Comparison of ENCODE assay signal across 16 mouse cellular contexts in genomic region chr17:90453280-90453679, GRCm38 (mm10).
A peak's percentile ranks its signal among the peaks of the same experiment; 100 is the strongest.
DNase-seq lines count a peak whose midpoint lies in the region; ATAC-seq lines count a peak whose summit lies in the region.
"Had no signal": no experiment of that assay in that cellular context is flagged by ENCODE, and none has a peak within 500 bp of the region (broad histone marks: within the 10 kb centered on the region; RNA-seq: fewer than 3 reads in every experiment).

No protein-coding gene starts in this region.

- DNase-seq in cerebellum, adult 9-11 months: peak; percentile 42
- no peak for DNase-seq in cerebellum, adult 8-10 months
- DNase-seq in R1 (ENCODE audit: low read depth, low spot score): peak; percentile 6
- no peak for DNase-seq in forebrain, embryonic 14.5 days (ENCODE audit: low spot score)
- no peak for DNase-seq in right cerebral cortex, postnatal 25 days
- no peak for DNase-seq in thymus, postnatal 10 days (ENCODE audit: low spot score in 2 of 2)
- DNase-seq: adrenal gland, postnatal 14 days; liver, postnatal 0 days; thymus, postnatal 25 days had no signal

- 42% methylated on average over 4 of the region's 4 CpGs for WGBS in forebrain, embryonic 14.5 days
- 47% methylated on average over 4 of the region's 4 CpGs for WGBS in midbrain, embryonic 13.5 days
- 56% methylated on average over 4 of the region's 4 CpGs for WGBS in kidney, embryonic 14.5 days

- ATAC-seq in forebrain, embryonic 14.5 days: no peak
- no peak for ATAC-seq in midbrain, embryonic 13.5 days
- ATAC-seq in kidney, embryonic 14.5 days (ENCODE audit: low FRiP score, low TSS enrichment): no peak
- ATAC-seq: liver, postnatal 0 days had no signal

- H3K9ac ChIP-seq in forebrain, embryonic 14.5 days (ENCODE audit: low read length): peak overlapping the region; percentile 53
- H3K9ac ChIP-seq in midbrain, embryonic 13.5 days (replicated peaks): 0 out of 2 replicates have a peak overlapping the region, but pooled peaks have one; percentile 40
- H3K9ac ChIP-seq in kidney, embryonic 14.5 days (ENCODE audit: low read depth, low read length): no peak overlapping the region
- H3K9ac ChIP-seq: embryonic facial prominence, embryonic 15.5 days; kidney, embryonic 15.5 days; limb, embryonic 12.5 days; liver, postnatal 0 days had no signal

- no peaks in the 10 kb centered on the region for H3K27me3 ChIP-seq in forebrain, embryonic 14.5 days (replicated peaks; ENCODE audit: control insufficient read depth, insufficient read depth, low read length)
- 0 out of 2 replicates have a peak, but pooled peaks cover 8% of the 10 kb centered on the region for H3K27me3 ChIP-seq in midbrain, embryonic 13.5 days
- H3K27me3 ChIP-seq in kidney, embryonic 14.5 days (ENCODE audit: control insufficient read depth, insufficient read depth, low read length): peaks cover 17% of the 10 kb centered on the region

- H3K27ac ChIP-seq in forebrain, embryonic 14.5 days (ENCODE audit: low read depth, low read length): no peak overlapping the region
- H3K27ac ChIP-seq in midbrain, embryonic 13.5 days: peak overlapping the region; percentile 78
- no peak overlapping the region for H3K27ac ChIP-seq in kidney, embryonic 14.5 days (ENCODE audit: low read depth, low read length)
- H3K27ac ChIP-seq: embryonic facial prominence, embryonic 15.5 days; kidney, embryonic 15.5 days; limb, embryonic 12.5 days; macrophage had no signal

- no peaks in the 10 kb centered on the region for H3K9me3 ChIP-seq in forebrain, embryonic 14.5 days (replicated peaks; ENCODE audit: control insufficient read depth, low read length)
- no peaks in the 10 kb centered on the region for H3K9me3 ChIP-seq in midbrain, embryonic 13.5 days
- no peaks in the 10 kb centered on the region for H3K9me3 ChIP-seq in kidney, embryonic 14.5 days (ENCODE audit: control insufficient read depth, low read length)
- H3K9me3 ChIP-seq: embryonic facial prominence, embryonic 15.5 days; kidney, embryonic 15.5 days; limb, embryonic 12.5 days had no signal

- H3K36me3 ChIP-seq in forebrain, embryonic 14.5 days (ENCODE audit: control insufficient read depth, insufficient read depth, low read length): no peaks in the 10 kb centered on the region
- H3K36me3 ChIP-seq in midbrain, embryonic 13.5 days: no peaks in the 10 kb centered on the region
- H3K36me3 ChIP-seq in kidney, embryonic 14.5 days (ENCODE audit: control insufficient read depth, insufficient read depth, low read length): no peaks in the 10 kb centered on the region
- H3K36me3 ChIP-seq: embryonic facial prominence, embryonic 15.5 days; kidney, embryonic 15.5 days; limb, embryonic 12.5 days had no signal

- H3K4me1 ChIP-seq in forebrain, embryonic 14.5 days (ENCODE audit: control insufficient read depth, insufficient read depth, low read length): no peaks in the 10 kb centered on the region; the same call in 1 of the 2 replicates
- H3K4me1 ChIP-seq in midbrain, embryonic 13.5 days (replicated peaks): peaks cover 27% of the 10 kb centered on the region
- peaks cover 5% of the 10 kb centered on the region; the same call in 1 of the 2 replicates for H3K4me1 ChIP-seq in kidney, embryonic 14.5 days (ENCODE audit: control insufficient read depth, insufficient read depth, low read length)

- H3K4me3 ChIP-seq in forebrain, embryonic 14.5 days (ENCODE audit: low read depth, low read length): peak overlapping the region; percentile 64
- H3K4me3 ChIP-seq in midbrain, embryonic 13.5 days (replicated peaks): peak overlapping the region; percentile 67
- no peak overlapping the region for H3K4me3 ChIP-seq in kidney, embryonic 14.5 days (ENCODE audit: low read length)
- H3K4me3 ChIP-seq: kidney, embryonic 15.5 days; myocyte had no signal

- H3K4me2 ChIP-seq in forebrain, embryonic 14.5 days (ENCODE audit: low read length): peak overlapping the region; percentile 69
- H3K4me2 ChIP-seq in midbrain, embryonic 13.5 days (replicated peaks): peak overlapping the region; percentile 88
- H3K4me2 ChIP-seq in kidney, embryonic 14.5 days (replicated peaks; ENCODE audit: low read depth, low read length): no peak overlapping the region
- H3K4me2 ChIP-seq: embryonic facial prominence, embryonic 15.5 days had no signal

Comparison
In these comparisons a context has a peak if more than half of its experiments do, and no peak if none do; other contexts are left out.
1. DNase-seq: peak in cerebellum, adult 9-11 months (single experiment) and R1 (single experiment); none in cerebellum, adult 8-10 months (single experiment), forebrain, embryonic 14.5 days (single experiment), right cerebral cortex, postnatal 25 days (single experiment) and thymus, postnatal 10 days (0 of 2).